ENCODE assay signal across 7 mouse cellular contexts in the genomic region with DNA sequence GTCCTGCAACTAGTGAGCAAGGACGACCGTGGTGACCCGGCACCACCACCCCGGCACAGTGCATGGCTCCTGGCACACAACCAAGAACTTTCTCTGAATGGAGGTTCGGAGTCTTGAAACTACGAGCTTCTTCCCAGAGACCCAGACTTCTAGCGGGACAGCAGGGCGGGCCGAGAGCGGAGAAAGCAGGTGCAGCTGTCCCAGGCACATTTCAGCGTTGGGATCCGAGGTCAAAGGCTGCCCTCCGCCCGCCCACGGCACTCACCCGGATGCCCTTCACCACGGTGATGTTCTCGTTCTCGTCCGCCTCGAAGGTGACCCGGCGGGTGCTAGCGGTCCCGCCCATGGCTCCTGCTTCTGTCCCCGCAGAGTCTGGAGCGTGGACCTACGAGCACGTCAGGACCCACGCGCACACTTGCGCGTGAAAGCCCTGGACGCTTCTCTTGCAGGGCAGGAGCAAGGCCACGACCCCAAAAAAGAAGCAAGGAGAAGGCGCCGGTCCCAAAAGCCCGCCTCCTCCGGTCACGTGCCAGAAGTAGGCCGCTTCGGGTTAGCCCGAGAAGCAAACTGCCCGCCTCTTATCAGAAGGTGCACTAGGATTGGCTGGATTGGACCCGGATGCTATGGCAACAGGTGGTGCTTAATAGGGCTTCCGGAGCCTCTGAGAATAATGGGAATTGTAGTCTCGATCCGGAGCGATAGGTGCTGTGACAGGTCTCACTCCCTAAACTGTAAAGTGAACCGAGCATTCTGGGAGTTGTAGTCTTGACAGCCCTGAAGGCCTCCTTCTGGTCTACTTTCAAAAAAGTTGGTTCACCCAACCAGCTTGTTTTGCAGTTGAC. TPM values are rescaled to one million over a fixed set of nuclear protein-coding genes. Genes with fewer than 3 reads are reported as not detected.
DNase-seq lines count a peak whose midpoint lies in the region; ATAC-seq lines count a peak whose summit lies in the region.

A gene (minus strand): TSS at position 526 of the 842 bp plus-strand sequence.

- ATAC-seq in embryonic facial prominence, embryonic 12.5 days (ENCODE audit: insufficient number of reproducible peaks, insufficient read depth, low FRiP score, low TSS enrichment): peak; percentile 100
- ATAC-seq in limb, embryonic 11.5 days (ENCODE audit: insufficient number of reproducible peaks, low FRiP score, low TSS enrichment, low read depth): peak; percentile 100
- ATAC-seq in midbrain, embryonic 14.5 days (ENCODE audit: low FRiP score, low TSS enrichment): peak; percentile 100

- H3K9ac ChIP-seq in embryonic facial prominence, embryonic 12.5 days: peak within 1 kb of the TSS; percentile 85
- H3K9ac ChIP-seq in limb, embryonic 11.5 days (ENCODE audit: low read length): peak within 1 kb of the TSS; percentile 75
- H3K9ac ChIP-seq in midbrain, embryonic 14.5 days (replicated peaks; ENCODE audit: low read length): peak within 1 kb of the TSS; percentile 80

- H3K27me3 ChIP-seq in embryonic facial prominence, embryonic 12.5 days: no peaks in the 10 kb centered on the region
- no peaks in the 10 kb centered on the region for H3K27me3 ChIP-seq in limb, embryonic 11.5 days (ENCODE audit: control insufficient read depth, insufficient read depth, low read length)
- no peaks in the 10 kb centered on the region for H3K27me3 ChIP-seq in midbrain, embryonic 14.5 days (ENCODE audit: control insufficient read depth, insufficient read depth, low read length)

- peaks cover 5% of the 10 kb centered on the region for H3K4me1 ChIP-seq in embryonic facial prominence, embryonic 12.5 days
- peaks cover 5% of the 10 kb centered on the region for H3K4me1 ChIP-seq in limb, embryonic 11.5 days (ENCODE audit: control insufficient read depth, insufficient read depth, low read length)
- peaks cover 10% of the 10 kb centered on the region for H3K4me1 ChIP-seq in midbrain, embryonic 14.5 days (ENCODE audit: control insufficient read depth, insufficient read depth, low read length)

- H3K9me3 ChIP-seq in embryonic facial prominence, embryonic 12.5 days: no peaks in the 10 kb centered on the region
- H3K9me3 ChIP-seq in limb, embryonic 11.5 days (ENCODE audit: control insufficient read depth, low read length): no peaks in the 10 kb centered on the region
- no peaks in the 10 kb centered on the region for H3K9me3 ChIP-seq in midbrain, embryonic 14.5 days (ENCODE audit: control insufficient read depth, low read length)

- DNase-seq in adrenal gland, postnatal 25 days: peak; percentile 94
- DNase-seq in heart, adult 11 months: peak; percentile 100
- peak; percentile 98 for DNase-seq in kidney, adult 18-20 months
- DNase-seq in limb, embryonic 11.5 days (ENCODE audit: low spot score): peak; percentile 94
- DNase-seq in midbrain, embryonic 14.5 days: peak; percentile 99
- peak; percentile 89 to 91 for DNase-seq in spleen, adult 18-20 months

- peaks cover 6% of the 10 kb centered on the region; the same call in 1 of the 2 replicates for H3K36me3 ChIP-seq in embryonic facial prominence, embryonic 12.5 days
- H3K36me3 ChIP-seq in limb, embryonic 11.5 days (ENCODE audit: control insufficient read depth, insufficient read depth, low read length): no peaks in the 10 kb centered on the region
- peaks cover 3% of the 10 kb centered on the region for H3K36me3 ChIP-seq in midbrain, embryonic 14.5 days (ENCODE audit: control insufficient read depth, insufficient read depth, low read length)

- no peak within 1 kb of the TSS for H3K27ac ChIP-seq in embryonic facial prominence, embryonic 12.5 days
- H3K27ac ChIP-seq in limb, embryonic 11.5 days (replicated peaks; ENCODE audit: low read depth, low read length): no peak within 1 kb of the TSS
- H3K27ac ChIP-seq in midbrain, embryonic 14.5 days (replicated peaks; ENCODE audit: low read depth, low read length): 0 out of 2 replicates have a peak within 1 kb of the TSS, but pooled peaks have one; percentile 55

- H3K4me2 ChIP-seq in embryonic facial prominence, embryonic 12.5 days (replicated peaks): peak within 1 kb of the TSS; percentile 83
- peak within 1 kb of the TSS; percentile 81 for H3K4me2 ChIP-seq in limb, embryonic 11.5 days (ENCODE audit: low read depth, severe bottlenecking)
- peak within 1 kb of the TSS; percentile 88 for H3K4me2 ChIP-seq in midbrain, embryonic 14.5 days (ENCODE audit: low read length)

- H3K4me3 ChIP-seq in embryonic facial prominence, embryonic 12.5 days: peak within 1 kb of the TSS; percentile 95
- H3K4me3 ChIP-seq in limb, embryonic 11.5 days (ENCODE audit: low read depth, low read length): peak within 1 kb of the TSS; percentile 91
- peak within 1 kb of the TSS; percentile 88 for H3K4me3 ChIP-seq in midbrain, embryonic 14.5 days (replicated peaks; ENCODE audit: low read depth, low read length)

- under 1% methylated on average over 50 of the region's 50 CpGs for WGBS in embryonic facial prominence, embryonic 12.5 days
- under 1% methylated on average over 50 of the region's 50 CpGs for WGBS in limb, embryonic 11.5 days
- under 1% methylated on average over 50 of the region's 50 CpGs for WGBS in midbrain, embryonic 14.5 days

RNA-seq across cellular contexts. Expression of the gene that starts here (rescaled TPM):
- 148 and 163 TPM in 2 replicates for total RNA-seq in adrenal gland, postnatal 25 days (2021)
- 106 and 112 TPM in 2 replicates for polyA plus RNA-seq in embryonic facial prominence, embryonic 12.5 days (2016; fragmentation: Nextera tagmentation; extraction: Ambion mirVana)
- 116 and 117 TPM in 2 replicates for polyA plus RNA-seq in limb, embryonic 11.5 days (2014; fragmentation: Nextera tagmentation; extraction: Ambion mirVana)
- 109 and 110 TPM in 2 replicates for polyA plus RNA-seq in midbrain, embryonic 14.5 days (2014; fragmentation: Nextera tagmentation; extraction: Ambion mirVana)
